Mouse (Mus musculus): ENCODE measurements at regions not wholly inside any gene's neighbourhood (a gene's known extent, or its start where the extent isn't known, plus 50 kb on each side); places are given as distances from the start of the nearest gene placed in this dataset.
A peak's percentile ranks its signal among the peaks of the same experiment; 100 is the strongest.

- H3K27me3 ChIP-seq, result no peaks in the 10 kb centered on the region
- DNase-seq (ENCODE audit: low read depth, low spot score) (no peak), ATAC-seq (peak; percentile 42)
- in situ Hi-C loops (cut with MboI; ENCODE audit: low pct_unique_long_range_greater_than_20kb), result no loop called here
- ChIA-PET CTCF (interaction anchor here (0.7 to 5.1 kb wide), 27 partner anchors 8 to 1333 kb away, joined by 3 to 50 read pairs (median 5); no protein-coding TSS in a partner anchor), POLR2A (no interaction called here)
- TF ChIP-seq CTCF (IDR thresholded peaks at IDR 0.05), result peak; percentile 86
These were observed 68.9 kb upstream of the Dnajc19 start for GRCm38 (mm10) chr3:34150036-34150435.

DNA sequence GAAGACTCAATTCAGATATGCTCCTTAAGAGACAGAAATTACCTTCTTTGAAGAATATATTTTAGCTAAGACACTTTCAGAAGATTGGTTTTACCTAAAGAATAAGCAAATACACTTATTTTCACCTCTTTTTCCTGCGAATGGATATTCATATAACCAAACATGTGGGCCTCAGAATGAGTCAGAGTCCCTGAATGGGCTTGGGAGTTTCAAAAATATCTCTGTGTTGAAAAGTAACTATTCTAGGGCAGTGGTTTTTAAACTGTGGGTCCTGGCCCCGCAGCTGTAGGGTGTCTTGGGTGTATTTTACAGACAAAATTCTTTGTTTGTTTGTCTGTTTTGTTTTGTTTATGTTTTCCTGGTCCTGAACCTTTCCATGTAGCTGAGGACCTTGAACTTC, 62.5 kb upstream of the Dnajc19 start:
- POLR2A ChIA-PET, result interaction anchor here (0.6 kb wide), 1 partner anchor 522 kb away, joined by 3 read pairs; no protein-coding TSS in a partner anchor
- ATAC-seq, result no peak
- TF ChIP-seq CTCF (IDR thresholded peaks at IDR 0.05), result no peak
- no peaks in the 10 kb centered on the region for H3K27me3 ChIP-seq
- CTCF ChIA-PET, result interaction anchor here (1.3 to 2.3 kb wide), 3 partner anchors 10 to 13 kb away, joined by 3 to 5 read pairs (median 3); no protein-coding TSS in a partner anchor
- in situ Hi-C loops (cut with MboI; ENCODE audit: low pct_unique_long_range_greater_than_20kb), result no loop called here
- DNase-seq (ENCODE audit: low read depth, low spot score), result no peak

GRCm38 (mm10) chr3:34139227-34139626, 58.1 kb upstream of the Dnajc19 start:
- CTCF ChIA-PET, result interaction anchor here (1.3 to 2.1 kb wide), 6 partner anchors 8 to 121 kb away, joined by 3 to 6 read pairs (median 4); no protein-coding TSS in a partner anchor
- no peak for ATAC-seq
- no peak for TF ChIP-seq CTCF (IDR thresholded peaks at IDR 0.05)

GRCm38 (mm10) chr3:34137984-34138383, 56.9 kb upstream of the Dnajc19 start:
- in situ Hi-C loops (cut with MboI; ENCODE audit: low pct_unique_long_range_greater_than_20kb), result no loop called here
- ChIA-PET CTCF (interaction anchor here (1.6 to 2.1 kb wide), 2 partner anchors 8 to 12 kb away, joined by 4 to 5 read pairs; no protein-coding TSS in a partner anchor), POLR2A (no interaction called here)
- H3K27me3 ChIP-seq, result peaks cover 4% of the 10 kb centered on the region
- ATAC-seq (peak; percentile 29), DNase-seq (ENCODE audit: low read depth, low spot score) (no peak)
- no peak for TF ChIP-seq CTCF (IDR thresholded peaks at IDR 0.05)

More at GRCm38 (mm10) chr3:34139227-34139626, 58.1 kb upstream of the Dnajc19 start:
- POLR2A ChIA-PET, result no interaction called here
- in situ Hi-C loops (cut with MboI; ENCODE audit: low pct_unique_long_range_greater_than_20kb), result no loop called here
- H3K27me3 ChIP-seq, result peaks cover 1% of the 10 kb centered on the region
- no peak for DNase-seq (ENCODE audit: low read depth, low spot score)

- ATAC-seq (no peak), DNase-seq (ENCODE audit: low read depth, low spot score) (no peak)
- ChIA-PET CTCF (interaction anchor here (2.1 to 2.2 kb wide), 2 partner anchors 11 to 14 kb away, joined by 5 read pairs; no protein-coding TSS in a partner anchor), POLR2A (no interaction called here)
- in situ Hi-C loops (cut with MboI; ENCODE audit: low pct_unique_long_range_greater_than_20kb), result no loop called here
- no peak for TF ChIP-seq CTCF (IDR thresholded peaks at IDR 0.05)
- H3K27me3 ChIP-seq, result peaks cover 13% of the 10 kb centered on the region
These were observed 55.3 kb upstream of the Dnajc19 start for GRCm38 (mm10) chr3:34136385-34136784.

All from Patski (cell line).